Mouse (Mus musculus): Measurements from ENCODE around the gene Sh3rf3.

Sh3rf3 gene

GRCm38 (mm10) chr10:58813081-58813800, at the start of gene Sh3rf3:
TSS of gene Sh3rf3 (plus strand) at chr10:58813359.
- DNase-seq (ENCODE audit: low spot score in 2 of 2), result peak in 1 of 2 experiments; percentile 61

- DNase-seq (ENCODE audit: low spot score in 2 of 2), result no peak
Measured at GRCm38 (mm10) chr10:58788486-58789274, 24.5 kb upstream of the Sh3rf3 start.

GRCm38 (mm10) chr10:58797555-58797954, 15.6 kb upstream of the Sh3rf3 start:
- no peak for DNase-seq (ENCODE audit: low spot score in 2 of 2)

- DNase-seq (ENCODE audit: low spot score in 2 of 2), result no peak
Measured at GRCm38 (mm10) chr10:58798156-58798555, 15.0 kb upstream of the Sh3rf3 start.

- DNase-seq (ENCODE audit: low spot score in 2 of 2), result peak in 1 of 2 experiments; percentile 5
Measured at GRCm38 (mm10) chr10:58800996-58801433, 12.1 kb upstream of the Sh3rf3 start.

- peak in 1 of 2 experiments; percentile 5 for DNase-seq (ENCODE audit: low spot score in 2 of 2)
Measured at GRCm38 (mm10) chr10:58802391-58802790, 10.8 kb upstream of the Sh3rf3 start.

- DNase-seq (ENCODE audit: low spot score in 2 of 2), result no peak
Measured at GRCm38 (mm10) chr10:58807956-58808355, 5.2 kb upstream of the Sh3rf3 start.

- DNase-seq (ENCODE audit: low spot score in 2 of 2), result no peak
Measured at GRCm38 (mm10) chr10:58810181-58810580, 3.0 kb upstream of the Sh3rf3 start.

- peak; percentile 22 to 76 for DNase-seq (ENCODE audit: low spot score in 2 of 2)
Measured at GRCm38 (mm10) chr10:58812210-58813080, 714 bp upstream of the Sh3rf3 start.

GRCm38 (mm10) chr10:58813801-58814191, 637 bp downstream of the Sh3rf3 start:
- no peak for DNase-seq (ENCODE audit: low spot score in 2 of 2)

- no peak for DNase-seq (ENCODE audit: low spot score in 2 of 2)
Measured at GRCm38 (mm10) chr10:58814486-58814885, 1.3 kb downstream of the Sh3rf3 start.

GRCm38 (mm10) chr10:58824016-58824568, 10.9 kb downstream of the Sh3rf3 start:
- DNase-seq (ENCODE audit: low spot score in 2 of 2), result no peak

GRCm38 (mm10) chr10:58829251-58830111, 16.3 kb downstream of the Sh3rf3 start:
- no peak for DNase-seq (ENCODE audit: low spot score in 2 of 2)

- DNase-seq (ENCODE audit: low spot score in 2 of 2), result no peak
Measured at GRCm38 (mm10) chr10:58833146-58833545, 20.0 kb downstream of the Sh3rf3 start.

GRCm38 (mm10) chr10:58833741-58834178, 20.6 kb downstream of the Sh3rf3 start:
- no peak for DNase-seq (ENCODE audit: low spot score in 2 of 2)

GRCm38 (mm10) chr10:58836391-58836790, 23.2 kb downstream of the Sh3rf3 start:
- no peak for DNase-seq (ENCODE audit: low spot score in 2 of 2)

GRCm38 (mm10) chr10:58837504-58837903, 24.3 kb downstream of the Sh3rf3 start:
- no peak for DNase-seq (ENCODE audit: low spot score in 2 of 2)

GRCm38 (mm10) chr10:58841945-58842344, 28.8 kb downstream of the Sh3rf3 start:
- DNase-seq (ENCODE audit: low spot score in 2 of 2), result no peak

GRCm38 (mm10) chr10:58843100-58843499, 29.9 kb downstream of the Sh3rf3 start:
- DNase-seq (ENCODE audit: low spot score in 2 of 2), result no peak

GRCm38 (mm10) chr10:58848127-58848526, 35.0 kb downstream of the Sh3rf3 start:
- no peak for DNase-seq (ENCODE audit: low spot score in 2 of 2)

- no peak for DNase-seq (ENCODE audit: low spot score in 2 of 2)
Measured at GRCm38 (mm10) chr10:58848536-58848935, 35.4 kb downstream of the Sh3rf3 start.

All from spleen, postnatal 4 days (tissue).